Mouse (Mus musculus) lung, postnatal 0 days (tissue): ENCODE measurements at regions not wholly inside any gene's neighbourhood (a gene's known extent, or its start where the extent isn't known, plus 50 kb on each side); places are given as distances from the start of the nearest gene placed in this dataset.
A peak's percentile ranks its signal among the peaks of the same experiment; 100 is the strongest.

Source experiments
- ATAC-seq: fragments of 200-750 bp; cut with Nextera tagmentation; 2 replicates; pipeline ENCODE4 v1.8.0; 2017; ENCODE audit warnings: moderate library complexity
- DNase-seq: peaks from one replicate; pipeline ENCODE4 v3.0.0-alpha.2; 2016; ENCODE audit warnings: low spot score
- H3K27ac ChIP-seq: fragments of 300-500 bp; sonication (generic); 2 replicates; pipeline ENCODE4 v1.5.1; 2014; ENCODE audit warnings: antibody characterized with exemption, mild to moderate bottlenecking, low read length, mixed read lengths
- H3K27me3 ChIP-seq: fragments of 300-500 bp; sonication (generic); replicated peaks from 2 replicates; pipeline ENCODE4 v1.6.1; 2014; ENCODE audit warnings: low read length, mixed read lengths; ENCODE audit not compliant: insufficient read depth
- H3K36me3 ChIP-seq: fragments of 300-500 bp; sonication (generic); 2 replicates; pipeline ENCODE4 v1.6.1; 2014; ENCODE audit warnings: low read length, mixed read lengths; ENCODE audit not compliant: insufficient read depth
- H3K4me1 ChIP-seq: fragments of 300-500 bp; sonication (generic); 2 replicates; pipeline ENCODE4 v1.6.1; 2014; ENCODE audit warnings: antibody characterized with exemption, low read depth, low read length, mixed read lengths; ENCODE audit not compliant: insufficient read depth
- H3K4me2 ChIP-seq: fragments of 300-500 bp; sonication (generic); replicated peaks from 2 replicates; pipeline ENCODE4 v1.6.1; 2014; ENCODE audit warnings: low read depth, mild to moderate bottlenecking, low read length, moderate library complexity, mixed read lengths
- H3K4me3 ChIP-seq: fragments of 300-500 bp; sonication (generic); 2 replicates; pipeline ENCODE4 v1.5.1; 2014; ENCODE audit warnings: low read depth, low read length
- H3K9ac ChIP-seq: fragments of 300-500 bp; sonication (generic); replicated peaks from 2 replicates; pipeline ENCODE4 v1.6.1; 2014; ENCODE audit warnings: low read depth, mild to moderate bottlenecking
- H3K9me3 ChIP-seq: fragments of 300-500 bp; sonication (generic); 2 replicates; pipeline ENCODE4 v1.6.1; 2016; ENCODE audit warnings: low read length, mixed read lengths
- CTCF ChIP-seq: IDR thresholded peaks from 2 replicates; pipeline ENCODE4 v1.5.1; 2016; ENCODE audit warnings: antibody characterized with exemption, mild to moderate bottlenecking
- EP300 ChIP-seq: IDR thresholded peaks from 2 replicates; pipeline ENCODE4 v1.6.1; 2016; ENCODE audit warnings: antibody characterized with exemption, mild to moderate bottlenecking, control low read depth
- WGBS: fragments of 180-500 bp; shearing (Covaris S2); extraction: QIAGEN DNeasy Blood & Tissue Kit; methylation state at CpG from one replicate; pipeline ENCODE4 v1.1.7; 2014; 5-methylcytosine and 5-hydroxymethylcytosine counted together

- H3K4me1 ChIP-seq, result no peaks in the 10 kb centered on the region
- 43% methylated on average over 4 of the region's 4 CpGs for WGBS
- H3K36me3 ChIP-seq, result no peaks in the 10 kb centered on the region
- no peak overlapping the region for H3K27ac ChIP-seq
- H3K9ac ChIP-seq, result no peak overlapping the region
- peak; percentile 13 for DNase-seq
- H3K4me3 ChIP-seq, result no peak overlapping the region
- H3K4me2 ChIP-seq, result no peak overlapping the region
- H3K9me3 ChIP-seq, result no peaks in the 10 kb centered on the region
- TF ChIP-seq CTCF (no peak), EP300 (no peak)
- H3K27me3 ChIP-seq, result no peaks in the 10 kb centered on the region
- ATAC-seq, result peak; percentile 37; the same call in 1 of the 2 replicates
Observed at GRCm38 (mm10) chr14:84928161-84928560, 484.8 kb downstream of the Pcdh17 start.

- no peak overlapping the region for H3K27ac ChIP-seq
- TF ChIP-seq EP300 (no peak), CTCF (no peak)
- DNase-seq (no peak), ATAC-seq (no peak)
- no peaks in the 10 kb centered on the region for H3K4me1 ChIP-seq
- no peaks in the 10 kb centered on the region for H3K36me3 ChIP-seq
- WGBS, result 58% methylated on average over 3 of the region's 3 CpGs
- no peaks in the 10 kb centered on the region for H3K27me3 ChIP-seq
- H3K9ac ChIP-seq, result no peak overlapping the region
- no peak overlapping the region for H3K4me3 ChIP-seq
- no peaks in the 10 kb centered on the region for H3K9me3 ChIP-seq
- H3K4me2 ChIP-seq, result no peak overlapping the region
Observed at GRCm38 (mm10) chr14:84934094-84934493, 490.7 kb downstream of the Pcdh17 start.

GRCm38 (mm10) chr14:84955300-84955699, 511.9 kb downstream of the Pcdh17 start:
- H3K27me3 ChIP-seq, result no peaks in the 10 kb centered on the region
- ATAC-seq (no peak), DNase-seq (no peak)
- no peaks in the 10 kb centered on the region for H3K9me3 ChIP-seq
- no peaks in the 10 kb centered on the region for H3K4me1 ChIP-seq
- WGBS, result 100% methylated on average over 1 of the region's 1 CpGs
- no peak for TF ChIP-seq CTCF
- H3K4me2 ChIP-seq, result no peak overlapping the region
- H3K9ac ChIP-seq, result no peak overlapping the region
- no peak overlapping the region for H3K27ac ChIP-seq
- H3K36me3 ChIP-seq, result no peaks in the 10 kb centered on the region
- H3K4me3 ChIP-seq, result no peak overlapping the region

- Histone ChIP-seq H3K4me2 (no peak overlapping the region), H3K27me3 (no peaks in the 10 kb centered on the region), H3K27ac (no peak overlapping the region), H3K4me3 (no peak overlapping the region), H3K36me3 (no peaks in the 10 kb centered on the region), H3K9ac (no peak overlapping the region), H3K9me3 (no peaks in the 10 kb centered on the region), H3K4me1 (no peaks in the 10 kb centered on the region)
- no peak for ATAC-seq
- WGBS, result 86% methylated on average over 4 of the region's 4 CpGs
- DNase-seq, result no peak
- TF ChIP-seq EP300, result no peak
- no peak for TF ChIP-seq CTCF
Observed at GRCm38 (mm10) chr14:84987764-84988163, 544.4 kb downstream of the Pcdh17 start.

GRCm38 (mm10) chr14:85012384-85012783, 569.0 kb downstream of the Pcdh17 start:
- no peaks in the 10 kb centered on the region for H3K9me3 ChIP-seq
- no peak overlapping the region for H3K4me2 ChIP-seq
- H3K27me3 ChIP-seq, result no peaks in the 10 kb centered on the region
- H3K36me3 ChIP-seq, result no peaks in the 10 kb centered on the region
- DNase-seq (no peak), ATAC-seq (no peak)
- no peak overlapping the region for H3K4me3 ChIP-seq
- TF ChIP-seq EP300, result no peak
- TF ChIP-seq CTCF, result no peak
- H3K27ac ChIP-seq, result no peak overlapping the region
- no peak overlapping the region for H3K9ac ChIP-seq
- no peaks in the 10 kb centered on the region for H3K4me1 ChIP-seq
